Mouse (Mus musculus): ENCODE results near the gene Ubp1.

Ubp1 gene

GRCm38 (mm10) chr9:113968967-113969366, 38.2 kb downstream of the Ubp1 start:
- DNase-seq (ENCODE audit: extremely low spot score, low read depth, low spot score), result no peak

DNA sequence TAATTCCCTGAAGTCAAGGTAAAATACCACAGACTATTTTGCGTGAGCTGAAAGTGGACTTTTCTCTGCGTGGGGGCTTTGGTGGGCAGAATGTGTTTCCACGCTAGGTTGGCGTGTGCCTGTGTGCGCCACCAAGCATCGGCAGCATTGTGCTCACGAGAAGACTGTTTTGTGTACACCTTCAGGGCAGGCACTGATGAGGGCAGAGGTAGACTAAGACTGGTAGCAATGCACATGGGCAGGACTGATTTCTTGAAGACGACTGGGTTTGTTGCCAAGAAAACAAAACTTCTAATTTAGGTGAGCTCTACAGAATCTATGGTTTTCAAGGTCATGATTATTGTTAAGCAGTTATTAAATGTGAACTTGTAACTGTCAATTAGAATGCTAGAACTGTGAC, 38.7 kb downstream of the Ubp1 start:
- no peak for DNase-seq (ENCODE audit: extremely low spot score, low read depth, low spot score)

DNA sequence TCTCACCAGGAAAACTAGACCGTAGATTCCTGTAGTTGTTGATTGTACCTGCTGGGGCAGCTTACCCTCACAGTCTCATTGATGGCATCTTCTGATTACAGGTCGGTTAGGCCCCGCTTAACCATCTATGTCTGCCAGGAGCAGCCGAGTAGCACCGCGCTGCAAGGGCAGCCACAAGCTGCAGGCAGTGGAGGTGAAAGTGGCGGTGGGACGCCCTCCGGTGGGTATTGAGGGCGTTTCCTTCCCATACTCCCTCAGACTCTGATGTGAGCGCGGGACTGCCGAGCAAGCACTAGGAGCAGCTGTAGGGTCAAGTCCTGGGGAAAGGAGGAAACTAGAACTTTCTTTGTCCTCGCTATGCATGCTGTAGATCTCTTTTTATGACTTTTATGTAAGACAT, 39.3 kb downstream of the Ubp1 start:
- no peak for DNase-seq (ENCODE audit: extremely low spot score, low read depth, low spot score)

DNA sequence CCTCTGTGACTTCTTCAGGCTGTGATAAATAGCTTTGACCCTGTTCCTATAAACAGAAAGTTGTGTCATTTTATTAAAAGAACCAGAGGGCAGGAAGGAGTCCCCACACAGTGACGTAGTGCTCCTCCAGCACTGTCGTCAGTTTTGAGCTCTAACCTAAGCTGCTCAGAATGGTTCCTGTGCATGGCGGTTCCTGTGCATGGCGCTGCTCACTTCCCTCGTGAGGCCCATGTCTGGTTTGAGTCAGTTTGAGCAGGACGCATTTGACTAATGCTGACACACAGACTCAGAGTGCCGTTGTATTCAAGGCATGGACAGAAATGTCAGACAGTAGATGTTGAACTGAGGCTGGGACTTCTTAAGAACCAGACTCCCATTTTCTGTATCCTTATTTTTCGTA, 40.9 kb downstream of the Ubp1 start:
- no peak for DNase-seq (ENCODE audit: extremely low spot score, low read depth, low spot score)

GRCm38 (mm10) chr9:113973857-113974256, 43.1 kb downstream of the Ubp1 start:
- no peak for DNase-seq (ENCODE audit: extremely low spot score, low read depth, low spot score)

- DNase-seq (ENCODE audit: extremely low spot score, low read depth, low spot score), result no peak
Measured at GRCm38 (mm10) chr9:113974945-113975344, 44.2 kb downstream of the Ubp1 start.

DNA sequence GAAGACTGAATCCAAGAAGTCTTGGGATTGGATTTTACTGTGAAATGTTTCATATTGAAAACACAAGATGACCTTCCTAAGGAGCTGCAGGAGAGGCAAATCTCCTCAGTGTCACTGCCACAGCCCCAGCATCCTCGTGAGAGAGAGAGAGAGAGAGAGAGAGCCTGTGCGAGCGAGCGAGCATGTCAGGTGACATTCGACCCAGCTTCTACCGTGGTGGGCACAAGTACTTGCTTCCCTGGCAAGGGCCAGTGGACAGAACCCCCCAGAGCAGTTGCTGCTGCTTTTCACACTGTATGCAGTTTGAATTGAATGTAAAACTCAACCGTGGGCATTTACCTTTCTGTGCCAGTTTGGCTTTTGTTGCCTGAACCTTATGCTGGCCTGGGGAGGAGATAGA, 44.7 kb downstream of the Ubp1 start:
- no peak for DNase-seq (ENCODE audit: extremely low spot score, low read depth, low spot score)

DNA sequence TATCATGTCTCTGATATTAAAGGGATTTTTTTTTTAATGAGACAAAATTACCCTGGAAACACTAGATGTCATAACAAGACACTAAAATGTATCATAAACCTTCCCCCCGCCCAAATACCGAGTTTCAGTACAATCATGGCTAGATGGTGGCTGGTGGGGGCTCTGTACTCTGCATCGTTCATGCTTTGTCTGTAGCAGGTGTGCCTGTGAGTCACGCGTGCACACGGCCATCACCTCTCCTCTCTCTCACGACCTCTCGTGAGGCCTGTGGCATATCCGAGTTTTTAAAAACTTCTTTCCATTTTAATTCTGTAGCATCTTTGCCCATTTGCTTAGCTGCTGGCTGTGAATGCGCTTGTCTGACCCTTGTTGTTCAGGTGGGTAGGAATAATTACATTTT, 45.5 kb downstream of the Ubp1 start:
- DNase-seq (ENCODE audit: extremely low spot score, low read depth, low spot score), result no peak

- DNase-seq (ENCODE audit: extremely low spot score, low read depth, low spot score), result no peak
Measured at GRCm38 (mm10) chr9:113977225-113977840, 46.6 kb downstream of the Ubp1 start.

- DNase-seq (ENCODE audit: extremely low spot score, low read depth, low spot score), result no peak
Measured at GRCm38 (mm10) chr9:113978656-113979055, 47.9 kb downstream of the Ubp1 start.

GRCm38 (mm10) chr9:113979356-113979755, 48.6 kb downstream of the Ubp1 start:
- no peak for DNase-seq (ENCODE audit: extremely low spot score, low read depth, low spot score)

DNA sequence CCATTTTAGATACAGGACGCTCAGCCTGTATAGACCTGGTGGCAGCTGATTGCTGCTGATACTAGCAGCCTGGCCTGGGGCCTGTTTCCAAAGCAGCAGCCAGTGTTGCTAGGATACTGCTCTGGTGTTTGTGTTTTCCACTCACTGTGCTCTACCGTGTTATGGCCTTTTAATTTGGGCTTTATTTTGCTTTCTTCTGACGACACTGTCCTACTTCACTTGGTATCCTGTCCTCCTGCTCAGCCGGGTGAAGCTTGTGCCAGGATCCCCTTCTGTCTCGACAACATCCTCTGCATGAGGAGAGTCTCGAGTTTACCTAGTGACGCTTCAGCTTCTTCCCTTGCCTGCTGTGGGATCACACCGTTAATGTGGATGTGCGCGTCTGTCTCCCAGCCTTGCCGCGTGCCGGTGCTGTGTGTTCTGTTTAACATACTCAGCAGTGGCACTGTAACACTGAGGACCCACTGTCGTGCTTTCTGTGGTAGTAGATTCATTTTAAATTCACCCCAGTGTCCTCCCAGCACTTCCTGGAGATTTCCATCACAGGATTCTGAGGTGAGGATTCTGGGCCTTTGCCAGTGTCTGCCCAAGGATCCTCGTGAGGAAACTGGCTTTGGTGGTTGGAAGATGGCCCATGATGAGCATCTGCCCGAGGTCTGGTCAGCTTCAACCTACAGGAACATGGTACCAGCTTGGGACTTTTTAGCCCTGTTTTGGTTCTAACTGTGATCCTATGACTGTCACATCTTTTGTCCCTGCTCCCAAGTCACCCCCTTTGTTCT, 50.6 kb downstream of the Ubp1 start:
- no peak for DNase-seq (ENCODE audit: extremely low spot score, low read depth, low spot score)

DNA sequence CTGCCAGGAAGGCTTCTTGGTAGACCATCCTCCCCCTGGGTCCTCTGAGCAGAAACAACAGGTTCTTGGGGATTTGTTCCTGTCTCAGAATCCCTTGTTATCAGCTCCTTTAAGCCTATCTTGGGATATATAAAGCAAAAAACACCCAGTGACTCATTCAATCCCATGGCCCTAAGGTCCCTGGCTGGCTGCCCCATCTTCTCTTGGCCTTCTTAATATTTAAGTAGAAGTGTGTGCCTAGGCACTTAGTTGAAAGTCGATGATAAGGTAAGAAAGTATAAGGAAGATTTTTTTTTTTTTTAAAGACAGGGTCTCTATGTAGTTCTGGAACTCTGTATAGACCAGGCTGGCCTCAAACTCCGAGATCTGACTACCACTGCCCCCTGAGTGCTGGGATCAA, 51.7 kb downstream of the Ubp1 start:
- no peak for DNase-seq (ENCODE audit: extremely low spot score, low read depth, low spot score)

- DNase-seq (ENCODE audit: extremely low spot score, low read depth, low spot score), result no peak
Measured at GRCm38 (mm10) chr9:113982883-113983670, 52.3 kb downstream of the Ubp1 start.

DNA sequence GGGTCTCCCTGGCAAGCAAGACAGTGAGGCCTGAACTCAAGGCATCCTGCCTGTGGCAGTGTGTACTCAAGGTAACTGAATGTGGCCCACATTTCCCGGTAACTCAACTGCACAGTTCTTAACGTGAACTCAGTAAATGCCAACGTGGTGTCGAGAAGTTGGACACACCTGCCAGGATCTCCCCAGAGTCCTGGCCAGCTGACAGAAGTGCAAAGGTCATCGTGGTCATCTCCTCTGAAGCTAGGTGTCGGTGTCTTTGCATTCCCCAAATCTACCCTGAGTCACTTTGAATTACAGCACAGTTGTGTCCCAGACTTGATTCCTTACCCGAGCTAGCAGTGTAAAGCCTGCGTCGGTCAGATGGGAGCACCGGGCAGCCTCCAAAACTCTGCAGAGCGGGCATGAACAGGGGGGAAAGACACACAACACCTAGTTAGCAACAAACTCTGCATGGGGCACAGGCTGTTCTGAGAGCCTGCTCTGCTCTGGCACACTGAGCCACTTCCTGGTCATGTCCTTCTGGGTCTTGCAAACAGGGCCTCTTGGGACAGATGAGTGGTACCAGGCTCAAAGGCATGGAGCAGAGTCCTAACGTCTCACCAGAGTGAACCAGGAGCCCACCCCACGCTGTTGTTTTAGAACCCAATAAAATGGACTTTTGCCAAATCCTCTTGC, 54.3 kb downstream of the Ubp1 start:
- no peak for DNase-seq (ENCODE audit: extremely low spot score, low read depth, low spot score)

DNA sequence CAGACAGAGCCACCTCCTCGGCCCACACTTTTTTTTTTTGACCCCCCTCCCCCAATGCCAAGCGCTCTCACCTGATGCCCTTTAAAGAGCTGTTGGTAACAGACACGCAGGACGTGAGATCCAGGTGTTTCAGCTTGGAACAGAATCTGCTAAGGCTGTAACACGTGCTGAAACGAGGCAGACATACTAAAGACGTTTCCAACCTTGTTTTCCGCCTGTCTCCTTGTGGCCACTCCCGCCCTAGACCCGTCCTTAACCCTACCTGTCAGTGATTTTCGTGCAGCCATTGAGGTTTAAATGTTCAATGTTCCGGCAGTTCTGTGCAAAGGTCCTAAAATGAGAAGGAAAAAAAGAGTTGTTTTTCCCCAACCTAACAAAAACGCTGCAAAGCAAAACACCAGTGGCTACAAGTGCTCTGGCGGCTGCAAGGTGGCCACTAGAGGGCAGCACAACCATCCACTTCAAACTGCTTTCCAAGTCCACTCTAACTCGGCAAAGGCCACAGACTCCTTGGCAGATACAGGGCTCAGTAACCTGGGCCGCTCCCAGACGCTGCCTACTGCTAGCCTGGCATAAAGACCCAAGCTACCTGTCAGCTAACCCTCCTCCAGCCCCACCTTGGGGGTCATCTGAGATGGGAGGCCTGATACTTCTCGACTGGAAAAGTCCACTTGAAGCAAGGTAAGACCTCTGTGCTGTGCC, 60.0 kb downstream of the Ubp1 start:
- peak; percentile 81 for DNase-seq (ENCODE audit: extremely low spot score, low read depth, low spot score)

DNA sequence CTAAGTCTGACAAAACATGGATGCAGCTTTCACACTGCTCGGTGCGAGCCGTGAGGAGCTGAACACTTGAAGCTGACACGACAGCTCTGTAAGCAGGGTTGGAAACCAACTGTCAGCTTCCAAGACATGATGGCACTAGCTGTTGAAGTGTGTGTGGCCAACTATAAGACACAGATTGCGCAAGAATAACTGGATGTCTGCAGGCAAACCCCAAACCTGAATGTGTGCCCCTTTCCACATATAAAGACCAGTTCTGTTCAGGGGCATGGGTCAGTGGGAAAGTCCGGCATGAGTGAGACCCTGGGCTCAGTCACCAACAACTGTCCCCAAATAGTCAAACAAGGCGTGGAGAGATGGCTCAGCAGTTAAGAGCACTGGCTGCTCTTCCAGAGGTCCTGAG, 62.1 kb downstream of the Ubp1 start:
- no peak for DNase-seq (ENCODE audit: extremely low spot score, low read depth, low spot score)

DNA sequence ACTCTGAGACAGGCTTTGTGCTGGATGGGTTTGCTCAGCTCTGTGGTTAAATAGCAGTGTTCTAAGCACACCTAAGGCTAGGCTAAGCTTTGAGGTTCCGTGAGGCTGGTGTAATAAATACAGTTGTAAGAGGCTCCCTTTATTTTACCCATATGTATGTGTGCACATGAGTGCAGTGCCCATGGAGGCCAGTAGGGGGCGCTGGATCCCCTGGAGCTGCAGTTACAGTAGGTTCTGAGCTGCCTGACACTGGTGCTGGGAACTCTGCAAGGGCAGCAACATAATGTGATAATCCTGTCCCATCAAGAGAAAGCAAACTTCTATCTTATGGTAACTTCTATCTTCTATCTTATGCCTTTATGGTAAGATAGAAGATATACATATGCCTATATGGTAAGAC, 67.6 kb downstream of the Ubp1 start:
- no peak for DNase-seq (ENCODE audit: extremely low spot score, low read depth, low spot score)

DNA sequence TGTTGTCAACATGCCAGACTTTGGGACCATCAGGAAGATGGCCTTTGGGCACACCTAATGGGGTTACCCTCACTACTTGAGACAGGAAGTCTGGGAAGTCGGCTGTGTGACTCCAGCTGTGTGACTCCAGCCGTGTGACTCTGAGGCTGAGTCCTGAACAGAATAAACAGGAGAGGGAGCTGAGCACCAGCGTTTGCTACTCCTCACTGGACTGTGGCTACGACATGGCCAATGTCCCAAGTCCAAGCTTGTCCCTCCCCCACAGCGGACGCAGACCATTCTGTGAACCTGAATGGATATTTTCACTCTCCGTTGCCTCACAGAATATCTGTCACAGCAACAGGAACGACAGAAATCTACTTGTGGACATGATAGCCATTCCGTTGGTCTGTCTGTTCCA, 76.1 kb downstream of the Ubp1 start:
- no peak for DNase-seq (ENCODE audit: extremely low spot score, low read depth, low spot score)

GRCm38 (mm10) chr9:114007850-114008350, 77.2 kb downstream of the Ubp1 start:
- no peak for DNase-seq (ENCODE audit: extremely low spot score, low read depth, low spot score)

- no peak for DNase-seq (ENCODE audit: extremely low spot score, low read depth, low spot score)
Measured at GRCm38 (mm10) chr9:114009526-114009925, 78.8 kb downstream of the Ubp1 start.

All from hindlimb bud, embryonic 11.5 days (tissue).